Mouse (Mus musculus) bone marrow, adult 2 months (tissue): ENCODE data around the gene Gm5141. TPM values are rescaled to one million over a fixed set of nuclear protein-coding genes. Genes with fewer than 3 reads are reported as not detected.

ENCODE experiments used
- H3K27ac ChIP-seq: fragments of 200-500 bp; 2 replicates; pipeline ENCODE4 v1.5.1; 2012; ENCODE audit warnings: low read depth, mild to moderate bottlenecking, control low read depth, inconsistent platforms, low read length; ENCODE audit not compliant: control insufficient read depth, poor library complexity, insufficient read depth
- H3K4me1 ChIP-seq: fragments of 200-500 bp; 2 replicates; pipeline ENCODE4 v1.6.1; 2011; ENCODE audit warnings: low read length; ENCODE audit not compliant: control insufficient read depth, insufficient read depth
- H3K4me3 ChIP-seq: fragments of 200-500 bp; replicated peaks from 2 replicates; pipeline ENCODE3; 2011; ENCODE audit warnings: mild to moderate bottlenecking, low read depth, low read length, control low read depth; ENCODE audit not compliant: control insufficient read depth
- CTCF ChIP-seq: fragments of 200-500 bp; IDR thresholded peaks from 2 replicates; pipeline ENCODE4 v1.5.1; 2011; ENCODE audit warnings: low read length, control low read depth; ENCODE audit not compliant: control insufficient read depth, insufficient read depth
- POLR2A ChIP-seq: fragments of 200-500 bp; IDR thresholded peaks from 2 replicates; pipeline ENCODE4 v1.6.1; 2011; ENCODE audit warnings: low read depth, mild to moderate bottlenecking, control low read depth, low read length, borderline replicate concordance; ENCODE audit not compliant: control insufficient read depth
- WGBS: fragments of 180-500 bp; shearing (Covaris S2); methylation state at CpG from one replicate; pipeline ENCODE4 v1.1.7; 2018; 5-methylcytosine and 5-hydroxymethylcytosine counted together
- polyA plus RNA-seq: library from polyadenylated mRNA; stranded (reverse); fragments of >200 nt; gene quantifications from 2 replicates; pipeline ENCODE4 v1.2.4, GENCODE M21; 2011; ENCODE audit warnings: low replicate concordance; ENCODE audit not compliant: missing spikeins, insufficient read depth, insufficient read length

The Gm5141 gene
- polyA plus RNA-seq, 1 experiment: 2.4 TPM

- 84% methylated on average over 2 of the region's 2 CpGs for WGBS
- no peak overlapping the region for H3K27ac ChIP-seq
- TF ChIP-seq POLR2A (no peak), CTCF (no peak)
- no peaks in the 10 kb centered on the region for H3K4me1 ChIP-seq
- H3K4me3 ChIP-seq: no peak overlapping the region
Measured at GRCm38 (mm10) chr13:62733322-62733721, 52.3 kb downstream of the Gm5141 start.

Other genes with a start within 250 kb of the Gm5141 start
- not detected in 2 replicates for gene Zfp935, start 227.3 kb downstream of the Gm5141 start, polyA plus RNA-seq
- 8.7 and 13.3 TPM in 2 replicates for gene Zfp934, start 214.6 kb downstream of the Gm5141 start, polyA plus RNA-seq
- gene 6720489N17Rik, start 161.6 kb downstream of the Gm5141 start, polyA plus RNA-seq: 2.6 and 4.9 TPM in 2 replicates
- gene Platr25, start 25.1 kb downstream of the Gm5141 start, polyA plus RNA-seq: 2.5 and 9.4 TPM in 2 replicates
- gene Fbp2, start 72.6 kb upstream of the Gm5141 start, polyA plus RNA-seq: not detected in 2 replicates
- gene Fbp1, start 102.5 kb upstream of the Gm5141 start, polyA plus RNA-seq: 1.7 and 9.4 TPM in 2 replicates
- 31.2 and 47.5 TPM in 2 replicates for gene 2010111I01Rik, start 179.1 kb upstream of the Gm5141 start, polyA plus RNA-seq